Mouse (Mus musculus) layer of hippocampus, postnatal 25 days (tissue): ENCODE results near the gene AC134908.4. TPM values are rescaled to one million over a fixed set of nuclear protein-coding genes. Genes with fewer than 3 reads are reported as not detected.

Experiments
- DNase-seq, 2 experiments: peaks; one replicate each; pipeline ENCODE4 v3.0.0; 2022; ENCODE audit warnings: mixed read lengths in 2 of 2, low spot score in 1 of 2; ENCODE audit errors: extremely low spot score in 1 of 2
- total RNA-seq, 2 experiments: library from RNA; stranded (reverse); gene quantifications; 2 replicates each; pipeline ENCODE4 v1.2.3; 2021

The AC134908.4 gene
- 1 to 10 TPM; 1.6 to 3.5 TPM for total RNA-seq

DNA sequence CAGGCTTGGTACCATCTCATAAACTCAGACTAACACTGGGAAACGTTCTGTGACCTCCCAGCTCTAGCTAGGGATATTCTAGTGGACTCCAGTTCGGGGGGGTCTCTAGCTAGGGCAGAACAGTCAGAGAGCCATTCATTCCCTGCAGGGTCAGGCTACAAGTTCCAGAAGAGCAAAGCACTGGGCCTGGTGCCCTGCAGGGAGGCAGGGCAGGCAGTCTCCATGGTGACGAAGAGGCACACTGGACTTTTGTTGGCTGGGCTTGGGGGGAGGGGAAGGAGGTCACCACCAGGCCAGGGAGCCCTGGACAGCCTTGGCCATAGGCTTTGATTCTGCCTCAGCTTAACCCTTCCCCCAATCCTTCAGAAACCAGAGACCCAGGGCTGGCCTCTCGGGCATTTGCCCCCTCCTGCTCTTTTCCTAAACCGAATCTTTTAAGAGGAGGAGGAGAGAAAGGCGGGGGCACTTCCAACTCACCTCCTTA lies at the start of gene AC134908.4:
Gene AC134908.4 (minus strand): TSS at position 51 of the 484 bp plus-strand sequence.
- no peak for DNase-seq

DNA sequence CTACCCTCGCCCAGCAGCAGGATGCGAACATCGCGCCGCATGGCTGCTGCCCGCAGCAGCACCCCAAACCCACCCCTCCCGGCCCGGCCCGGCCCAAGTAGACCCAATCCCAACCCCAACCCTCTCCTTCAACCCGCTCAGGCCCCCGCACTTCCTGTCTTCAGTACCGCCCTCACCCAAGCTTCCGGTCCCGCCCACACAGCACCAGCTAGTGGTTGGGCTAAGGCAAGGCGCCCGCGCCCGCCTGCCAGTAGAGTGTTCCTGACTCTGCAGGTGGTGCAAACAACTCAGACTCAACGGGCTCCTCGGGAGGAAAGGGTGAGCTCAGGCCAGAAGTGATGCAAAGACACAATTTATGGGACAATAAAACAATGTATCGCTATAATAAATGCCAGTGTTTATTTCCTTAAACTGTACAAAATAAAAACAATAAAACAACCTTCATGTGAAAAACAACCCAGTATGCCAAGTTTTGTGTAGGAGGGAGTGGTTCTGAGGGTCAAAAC lies 49.0 kb upstream of the AC134908.4 start, which contains the start of gene Rhot2:
Gene Rhot2 (minus strand): TSS at position 456 of the 506 bp plus-strand sequence.
- peak; percentile 86 to 89 for DNase-seq

GRCm38 (mm10) chr17:25843636-25844395 lies 48.4 kb upstream of the AC134908.4 start:
- DNase-seq = peak in 1 of 2 experiments; percentile 33

GRCm38 (mm10) chr17:25843122-25843521 lies 47.7 kb upstream of the AC134908.4 start:
- no peak for DNase-seq

DNA sequence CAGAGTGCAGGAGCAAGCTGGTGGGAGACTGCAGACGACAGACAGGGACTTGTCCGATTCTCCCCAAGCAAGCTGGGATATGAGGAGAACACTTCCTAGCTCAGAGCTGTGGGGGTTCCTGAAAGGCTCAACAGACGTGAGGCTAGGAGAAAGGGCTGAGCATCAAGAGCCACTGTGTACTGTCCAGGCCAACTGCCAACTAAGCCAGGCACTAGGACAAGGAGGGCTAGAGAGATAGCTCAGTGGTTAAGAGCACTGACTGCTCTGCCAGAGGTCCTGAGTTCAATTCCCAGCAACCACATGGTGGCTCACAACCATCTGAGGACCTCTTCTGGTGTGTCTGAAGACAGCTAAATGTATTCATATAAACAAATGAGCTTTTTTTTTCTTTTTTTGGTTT lies 47.0 kb upstream of the AC134908.4 start:
- DNase-seq = no peak

GRCm38 (mm10) chr17:25841117-25841880 lies 45.8 kb upstream of the AC134908.4 start, which contains the start of gene Gm20683:
Gm20683 (minus strand) TSS chr17:25841763.
- no peak for DNase-seq

- no peak for DNase-seq
These were observed 45.1 kb upstream of the AC134908.4 start for GRCm38 (mm10) chr17:25840519-25840918.

DNA sequence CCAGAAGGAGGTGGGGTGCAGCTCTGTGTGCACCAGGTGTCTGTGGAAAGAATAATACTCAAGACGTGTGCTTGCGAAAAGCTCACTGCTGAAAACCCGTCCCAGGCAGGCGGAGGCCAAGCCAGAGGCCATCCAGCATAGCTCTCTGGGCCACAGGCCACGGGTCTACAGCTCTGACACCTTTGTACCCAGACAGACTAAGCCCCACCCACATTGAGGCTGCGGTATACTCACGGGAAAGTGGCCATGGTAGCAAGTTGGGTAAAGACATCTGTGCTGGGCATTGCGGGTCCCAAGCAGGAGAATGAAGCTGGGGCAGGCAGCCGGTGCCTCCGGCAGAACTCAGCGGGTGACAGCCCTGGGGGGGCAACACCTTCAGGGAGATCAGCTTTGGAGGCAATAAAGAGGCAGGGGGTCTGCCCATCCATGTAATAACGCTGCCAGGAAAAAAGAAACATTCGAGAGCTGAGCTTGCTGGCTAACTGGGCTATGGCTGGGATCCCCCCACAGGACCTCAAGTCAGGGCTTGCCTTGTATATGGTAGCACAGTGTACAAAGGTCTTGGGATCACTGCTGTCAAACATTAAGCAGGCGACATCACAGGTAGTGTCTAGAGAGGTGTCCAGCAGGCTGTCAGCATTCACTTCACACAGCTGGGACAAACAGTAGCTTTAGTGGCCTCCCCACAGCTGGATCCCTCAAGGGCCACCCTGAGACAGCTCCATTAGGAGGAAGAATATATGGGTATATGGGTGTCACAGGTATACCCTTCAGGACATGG lies 44.2 kb upstream of the AC134908.4 start:
- DNase-seq = no peak

DNA sequence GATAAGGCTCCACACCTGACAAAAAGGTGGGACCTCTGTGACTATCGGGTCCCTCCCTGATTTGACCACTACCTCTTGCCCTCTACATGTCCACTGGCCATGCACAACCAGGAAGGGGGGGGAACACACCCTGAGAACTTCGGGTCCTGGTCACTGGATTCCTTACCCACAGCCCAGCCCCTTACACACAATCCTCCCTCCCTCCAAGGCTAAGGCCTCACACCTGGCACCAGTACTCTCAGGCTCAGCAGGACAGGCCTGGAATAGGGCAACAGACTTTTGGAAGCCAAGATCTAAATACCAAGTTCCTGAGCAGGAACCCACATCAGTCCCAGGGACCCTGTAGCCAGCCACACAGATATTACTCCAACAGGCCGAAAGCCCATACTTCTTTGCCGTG lies 43.4 kb upstream of the AC134908.4 start:
- DNase-seq = no peak

DNA sequence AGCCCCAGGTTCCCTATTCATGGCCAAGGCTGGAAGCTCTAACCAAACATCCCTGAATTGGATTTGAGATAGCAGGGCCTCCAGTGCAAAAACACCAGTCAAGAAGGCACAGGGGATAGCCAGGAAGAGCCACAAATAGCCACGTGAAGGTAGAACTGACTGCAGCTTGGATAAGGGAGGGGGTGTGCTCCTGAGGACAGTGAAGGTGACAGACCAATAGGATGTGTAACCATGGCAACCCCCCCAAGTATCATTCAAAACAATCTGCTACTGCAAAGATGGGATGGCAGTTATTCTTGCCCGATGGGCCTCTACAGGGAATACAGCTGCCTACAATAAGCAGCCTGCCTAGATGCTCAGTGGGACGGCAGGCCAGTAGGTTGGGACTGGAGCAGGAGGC lies 42.1 kb upstream of the AC134908.4 start:
- DNase-seq = no peak

DNA sequence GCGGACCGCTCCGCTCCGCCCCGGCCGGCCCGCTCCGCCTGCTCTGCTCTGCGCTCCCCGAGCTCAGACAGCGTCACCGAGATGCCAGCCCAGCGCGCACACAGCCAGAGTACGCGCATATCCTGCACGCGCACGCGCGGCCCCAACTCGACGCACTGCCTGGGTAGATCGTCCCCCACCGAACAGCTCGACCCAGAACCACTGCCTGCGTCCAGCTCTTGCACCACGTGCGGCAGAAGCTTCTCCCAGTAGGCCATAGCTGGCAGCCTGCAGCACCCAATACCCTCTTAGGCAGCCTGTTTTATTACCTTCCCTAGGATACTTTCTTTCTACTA lies 41.6 kb upstream of the AC134908.4 start, which contains the start of gene Rhbdl1:
Gene Rhbdl1 (minus strand): TSS at position 220 of the 335 bp plus-strand sequence.
- peak; percentile 73 to 77 for DNase-seq

GRCm38 (mm10) chr17:25836397-25837075 lies 41.1 kb upstream of the AC134908.4 start:
- peak in 1 of 2 experiments; percentile 64 for DNase-seq

GRCm38 (mm10) chr17:25835816-25836215 lies 40.4 kb upstream of the AC134908.4 start:
- DNase-seq = no peak

GRCm38 (mm10) chr17:25835301-25835700 lies 39.8 kb upstream of the AC134908.4 start:
- no peak for DNase-seq

DNA sequence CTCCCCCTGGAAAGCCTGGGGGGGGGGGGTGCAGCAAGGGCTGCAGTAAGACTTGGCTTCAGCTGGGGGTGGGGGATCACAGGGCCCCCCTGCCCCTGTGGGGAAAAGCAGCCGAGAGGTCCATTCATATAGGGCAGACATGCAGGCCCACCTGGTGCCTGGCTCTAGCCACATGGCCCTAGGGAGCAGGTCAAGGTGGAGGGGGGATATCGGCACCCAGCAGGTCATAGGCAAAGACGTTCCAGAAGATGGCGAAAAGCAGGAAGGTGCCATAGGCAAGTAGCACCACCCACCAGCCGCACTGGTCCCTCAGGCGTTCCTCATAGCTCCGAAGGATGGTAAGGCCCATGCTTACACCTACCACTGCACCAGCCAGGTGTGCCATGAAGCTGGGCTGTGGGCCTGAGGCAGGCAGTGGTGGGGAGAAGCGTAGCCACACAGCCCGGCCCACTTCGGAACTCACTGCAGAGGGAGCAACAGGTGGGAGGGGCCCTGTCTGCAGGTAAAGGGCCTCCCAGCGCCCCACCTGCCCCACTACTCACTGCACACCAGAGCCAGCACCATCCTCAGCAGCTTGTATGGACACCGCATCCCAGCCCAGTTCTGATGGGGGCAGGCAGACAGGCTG lies 39.2 kb upstream of the AC134908.4 start:
- no peak for DNase-seq

GRCm38 (mm10) chr17:25833961-25834594 lies 38.6 kb upstream of the AC134908.4 start:
- DNase-seq = no peak

DNA sequence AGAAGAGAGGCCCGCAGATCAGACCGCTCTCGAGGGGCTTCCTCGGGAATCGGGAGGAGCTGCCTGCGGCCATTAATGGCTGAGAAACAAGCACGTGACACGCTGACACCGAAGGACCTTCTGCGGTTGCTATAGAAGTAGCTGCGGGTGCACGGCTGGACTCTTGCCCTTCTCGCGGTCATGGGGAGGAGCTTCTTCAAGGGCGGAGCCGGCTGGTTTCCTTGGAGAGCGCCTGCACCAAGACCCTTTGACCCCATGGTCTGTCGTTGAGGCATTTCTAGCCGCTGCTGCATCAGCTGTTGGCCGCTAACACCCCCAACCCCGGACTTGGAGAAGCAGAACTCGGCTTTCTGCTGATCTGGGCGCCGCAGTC lies 37.8 kb upstream of the AC134908.4 start, which contains the start of gene Stub1:
Gene Stub1 (minus strand): TSS at position 114 of the 373 bp plus-strand sequence.
- DNase-seq = peak in 1 of 2 experiments; percentile 70

DNA sequence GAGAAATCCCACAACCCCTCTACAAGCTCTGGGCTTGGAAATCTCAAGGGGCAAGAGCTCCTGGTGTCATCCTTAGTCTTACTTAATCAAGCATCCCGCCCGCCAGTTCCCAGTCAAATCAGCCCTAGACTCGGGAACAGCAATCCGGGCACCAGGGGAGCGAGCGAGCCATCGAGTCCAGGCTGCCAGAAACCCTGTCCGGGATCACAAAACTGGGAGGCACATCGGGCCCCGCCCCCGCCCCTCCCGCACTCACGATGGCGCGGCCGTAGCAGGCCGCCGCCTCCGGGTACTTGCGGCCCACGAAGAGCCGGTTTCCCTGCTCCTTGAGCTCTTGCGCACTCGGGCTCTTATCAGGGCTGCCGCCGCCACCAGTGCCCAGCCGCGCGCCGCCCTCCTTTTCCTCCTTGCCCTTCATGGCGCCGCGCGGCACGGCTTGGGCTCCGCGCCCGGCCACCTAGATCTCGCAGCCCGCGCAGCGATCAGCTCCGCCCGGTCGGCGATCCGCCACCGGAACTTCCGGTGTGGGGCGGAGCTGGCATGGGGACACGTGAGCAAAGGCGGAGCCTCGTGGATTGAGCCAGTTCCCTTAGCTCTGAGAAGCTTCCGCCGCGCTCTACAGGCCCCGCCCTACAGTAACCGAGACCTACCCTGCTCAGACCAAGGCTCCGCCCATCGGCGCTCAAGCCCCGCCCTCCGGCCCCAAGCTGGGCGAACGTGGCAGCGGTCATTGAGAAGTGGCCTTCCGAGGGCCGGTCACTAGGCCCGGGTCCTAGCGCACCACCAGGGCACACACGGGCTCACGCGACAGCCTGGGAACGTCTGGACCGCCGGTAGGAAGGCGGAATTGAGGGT lies 37.2 kb upstream of the AC134908.4 start:
- DNase-seq = peak; percentile 93 to 95
